Mouse (Mus musculus): ENCODE measurements around the gene Neurl2. TPM values are rescaled to one million over a fixed set of nuclear protein-coding genes. Genes with fewer than 3 reads are reported as not detected.
A peak's percentile ranks its signal among the peaks of the same experiment; 100 is the strongest.
"Not testable (repeated sequence)": the region's sequence is repeated elsewhere in the genome, so short reads cannot be mapped to it uniquely, and the experiment has no call there.

Gene Neurl2
- polyA plus RNA-seq, 1 experiment from 2014 or later, result 3.2 TPM

DNA sequence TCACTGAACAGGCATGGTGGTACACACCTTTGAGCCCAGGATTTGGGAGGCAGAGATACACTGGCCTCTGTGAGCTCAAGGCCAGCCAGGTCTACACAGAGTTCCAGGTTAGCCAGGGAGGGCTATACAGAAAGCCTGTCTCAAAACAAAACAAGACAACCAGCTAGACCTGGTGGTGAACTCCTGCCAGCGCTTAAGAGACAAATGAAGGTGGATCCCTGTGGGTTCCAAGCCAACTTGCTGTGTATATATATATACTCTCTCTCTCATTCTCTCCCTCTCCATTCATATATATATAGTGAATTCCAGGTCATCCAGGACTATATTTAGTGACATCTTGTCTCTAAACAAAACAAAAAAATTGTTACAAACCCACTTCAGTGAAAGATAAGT is 29.3 kb downstream of the Neurl2 start:
- H3K4me3 ChIP-seq (ENCODE audit: low read depth, low read length), result peak overlapping the region; percentile 80
- peaks cover 5% of the 10 kb centered on the region; the same call in 1 of the 2 replicates for H3K4me1 ChIP-seq (replicated peaks; ENCODE audit: control insufficient read depth, insufficient read depth, low read length)
- no peak for DNase-seq (ENCODE audit: low spot score)
- WGBS, result 64% methylated on average over 1 of the region's 1 CpGs
- no peak for ATAC-seq (replicated peaks; ENCODE audit: low FRiP score)
- H3K27ac ChIP-seq (ENCODE audit: low read depth, low read length), result no peak overlapping the region
- no peaks in the 10 kb centered on the region; the same call in 1 of the 2 replicates for H3K36me3 ChIP-seq (ENCODE audit: control insufficient read depth, insufficient read depth, low read length)
- peak overlapping the region; percentile 60 for H3K4me2 ChIP-seq (ENCODE audit: low read depth, low read length, severe bottlenecking)
- H3K9me3 ChIP-seq (ENCODE audit: control insufficient read depth, low read length), result no peaks in the 10 kb centered on the region
- peak overlapping the region; percentile 76 for H3K9ac ChIP-seq (ENCODE audit: low read length)
- no peaks in the 10 kb centered on the region for H3K27me3 ChIP-seq (ENCODE audit: control insufficient read depth, insufficient read depth, low read length)

- peak overlapping the region; percentile 76 for H3K9ac ChIP-seq (ENCODE audit: low read length)
- DNase-seq (ENCODE audit: low spot score), result no peak
Observed at GRCm38 (mm10) chr2:164803201-164803920, 29.9 kb downstream of the Neurl2 start.

DNA sequence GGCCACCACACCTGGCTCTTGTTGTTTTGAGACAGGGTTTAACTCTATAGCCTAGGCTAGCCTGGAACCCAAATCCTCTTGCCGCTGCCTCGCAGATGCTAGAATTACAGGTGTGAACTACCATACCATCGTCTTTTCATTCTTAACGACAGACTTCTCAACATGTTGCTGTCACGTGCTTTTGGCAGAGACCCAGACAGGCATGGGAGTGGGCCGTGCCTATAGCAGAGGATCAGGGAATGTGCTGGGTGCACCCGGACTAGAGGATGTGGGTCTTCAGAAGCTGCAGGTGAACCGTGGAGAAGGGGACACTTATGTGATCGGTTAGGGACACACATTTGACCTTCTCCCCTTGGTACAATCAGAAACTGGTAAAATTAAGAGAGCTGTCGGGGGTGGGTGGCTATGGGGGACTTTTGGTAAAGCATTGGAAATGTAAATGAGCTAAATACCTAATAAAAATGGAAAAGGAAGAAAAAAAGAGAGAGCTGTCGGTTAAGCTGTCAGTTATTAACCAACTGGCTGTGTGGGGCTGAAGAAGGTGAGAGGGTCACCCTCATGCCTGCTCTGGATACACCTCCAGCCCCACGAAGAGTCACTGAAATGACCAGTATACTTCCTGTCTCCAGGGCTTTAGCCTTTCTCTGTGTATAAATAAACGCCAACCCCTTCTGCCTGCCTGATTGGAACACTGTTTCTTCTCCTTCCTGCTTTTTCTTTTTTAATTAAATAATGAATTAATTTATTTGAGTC is 32.8 kb downstream of the Neurl2 start:
- Histone ChIP-seq H3K9me3 (ENCODE audit: control insufficient read depth, low read length) (no peaks in the 10 kb centered on the region), H3K27ac (ENCODE audit: low read depth, low read length) (no peak overlapping the region), H3K4me3 (ENCODE audit: low read depth, low read length) (no peak overlapping the region), H3K27me3 (ENCODE audit: control insufficient read depth, insufficient read depth, low read length) (no peaks in the 10 kb centered on the region), H3K4me2 (ENCODE audit: low read depth, low read length, severe bottlenecking) (no peak overlapping the region), H3K9ac (ENCODE audit: low read length) (no peak overlapping the region), H3K4me1 (replicated peaks; ENCODE audit: control insufficient read depth, insufficient read depth, low read length) (peaks cover 5% of the 10 kb centered on the region; the same call in 1 of the 2 replicates), H3K36me3 (ENCODE audit: control insufficient read depth, insufficient read depth, low read length) (no peaks in the 10 kb centered on the region; the same call in 1 of the 2 replicates)
- ATAC-seq (replicated peaks; ENCODE audit: low FRiP score) (no peak), DNase-seq (ENCODE audit: low spot score) (no peak)
- 90% methylated on average over 13 of the region's 13 CpGs for WGBS

More at GRCm38 (mm10) chr2:164803201-164803920, 29.9 kb downstream of the Neurl2 start:
- Histone ChIP-seq H3K9me3 (ENCODE audit: control insufficient read depth, low read length) (no peaks in the 10 kb centered on the region), H3K27me3 (ENCODE audit: control insufficient read depth, insufficient read depth, low read length) (no peaks in the 10 kb centered on the region), H3K27ac (ENCODE audit: low read depth, low read length) (no peak overlapping the region), H3K4me3 (ENCODE audit: low read depth, low read length) (peak overlapping the region; percentile 80; the same call in 1 of the 2 replicates), H3K4me2 (ENCODE audit: low read depth, low read length, severe bottlenecking) (peak overlapping the region; percentile 60), H3K36me3 (ENCODE audit: control insufficient read depth, insufficient read depth, low read length) (no peaks in the 10 kb centered on the region; the same call in 1 of the 2 replicates), H3K4me1 (replicated peaks; ENCODE audit: control insufficient read depth, insufficient read depth, low read length) (peaks cover 5% of the 10 kb centered on the region; the same call in 1 of the 2 replicates)
- WGBS, result 92% methylated on average over 16 of the region's 16 CpGs
- no peak for ATAC-seq (replicated peaks; ENCODE audit: low FRiP score)

DNA sequence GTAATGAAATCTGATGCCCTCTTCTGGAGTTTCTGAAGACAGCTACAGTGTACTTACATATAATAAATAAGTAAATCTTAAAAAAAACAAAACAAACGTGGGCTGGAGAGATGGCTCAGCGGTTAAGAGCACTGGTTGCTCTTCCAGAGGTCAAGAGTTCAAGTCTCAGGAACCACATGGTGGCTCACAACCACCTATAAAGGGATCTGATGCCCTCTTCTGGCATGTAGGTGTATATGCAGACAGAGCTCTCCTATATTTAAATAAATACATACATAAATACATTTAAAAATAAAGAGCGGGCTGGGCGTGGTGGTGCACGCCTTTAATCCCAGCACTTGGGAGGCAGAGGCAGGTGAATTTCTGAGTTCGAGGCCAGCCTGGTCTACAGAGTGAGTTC is 34.7 kb downstream of the Neurl2 start:
- DNase-seq (ENCODE audit: low spot score); H3K4me2 ChIP-seq (ENCODE audit: low read depth, low read length, severe bottlenecking); H3K27ac ChIP-seq (ENCODE audit: low read depth, low read length); ATAC-seq (replicated peaks; ENCODE audit: low FRiP score); H3K36me3 ChIP-seq (ENCODE audit: control insufficient read depth, insufficient read depth, low read length); H3K9me3 ChIP-seq (ENCODE audit: control insufficient read depth, low read length); H3K9ac ChIP-seq (ENCODE audit: low read length); H3K4me1 ChIP-seq (replicated peaks; ENCODE audit: control insufficient read depth, insufficient read depth, low read length); H3K4me3 ChIP-seq (ENCODE audit: low read depth, low read length); H3K27me3 ChIP-seq (ENCODE audit: control insufficient read depth, insufficient read depth, low read length): not testable (repeated sequence)
- WGBS, result 85% methylated on average over 6 of the region's 6 CpGs

- Histone ChIP-seq H3K4me2 (ENCODE audit: low read depth, low read length, severe bottlenecking) (no peak overlapping the region), H3K36me3 (ENCODE audit: control insufficient read depth, insufficient read depth, low read length) (peaks cover 4% of the 10 kb centered on the region; the same call in 1 of the 2 replicates), H3K27me3 (ENCODE audit: control insufficient read depth, insufficient read depth, low read length) (no peaks in the 10 kb centered on the region), H3K4me1 (replicated peaks; ENCODE audit: control insufficient read depth, insufficient read depth, low read length) (no peaks in the 10 kb centered on the region), H3K27ac (ENCODE audit: low read depth, low read length) (no peak overlapping the region), H3K4me3 (ENCODE audit: low read depth, low read length) (no peak overlapping the region), H3K9me3 (ENCODE audit: control insufficient read depth, low read length) (no peaks in the 10 kb centered on the region), H3K9ac (ENCODE audit: low read length) (no peak overlapping the region)
- ATAC-seq (replicated peaks; ENCODE audit: low FRiP score) (no peak), DNase-seq (ENCODE audit: low spot score) (no peak)
- 90% methylated on average over 4 of the region's 4 CpGs for whole genome bisulfite sequencing
Observed at GRCm38 (mm10) chr2:164795868-164796267, 37.4 kb downstream of the Neurl2 start.

- peak; percentile 24; the same call in 1 of the 2 replicates for ATAC-seq (replicated peaks; ENCODE audit: low FRiP score)
- 35% methylated on average over 5 of the region's 5 CpGs for WGBS
- Histone ChIP-seq H3K4me3 (ENCODE audit: low read depth, low read length) (no peak overlapping the region), H3K27ac (ENCODE audit: low read depth, low read length) (no peak overlapping the region), H3K36me3 (ENCODE audit: control insufficient read depth, insufficient read depth, low read length) (peaks cover 4% of the 10 kb centered on the region; the same call in 1 of the 2 replicates), H3K27me3 (ENCODE audit: control insufficient read depth, insufficient read depth, low read length) (no peaks in the 10 kb centered on the region), H3K9me3 (ENCODE audit: control insufficient read depth, low read length) (no peaks in the 10 kb centered on the region), H3K9ac (ENCODE audit: low read length) (no peak overlapping the region), H3K4me1 (replicated peaks; ENCODE audit: control insufficient read depth, insufficient read depth, low read length) (no peaks in the 10 kb centered on the region), H3K4me2 (ENCODE audit: low read depth, low read length, severe bottlenecking) (no peak overlapping the region)
- DNase-seq (ENCODE audit: low spot score), result peak; percentile 86
Observed at GRCm38 (mm10) chr2:164794293-164794692, 39.0 kb downstream of the Neurl2 start.

- 88% methylated on average over 2 of the region's 2 CpGs for WGBS
- Histone ChIP-seq H3K4me2 (ENCODE audit: low read depth, low read length, severe bottlenecking) (no peak overlapping the region), H3K9me3 (ENCODE audit: control insufficient read depth, low read length) (no peaks in the 10 kb centered on the region), H3K4me1 (replicated peaks; ENCODE audit: control insufficient read depth, insufficient read depth, low read length) (no peaks in the 10 kb centered on the region), H3K27me3 (ENCODE audit: control insufficient read depth, insufficient read depth, low read length) (no peaks in the 10 kb centered on the region), H3K27ac (ENCODE audit: low read depth, low read length) (no peak overlapping the region), H3K4me3 (ENCODE audit: low read depth, low read length) (no peak overlapping the region), H3K9ac (ENCODE audit: low read length) (no peak overlapping the region), H3K36me3 (ENCODE audit: control insufficient read depth, insufficient read depth, low read length) (peaks cover 4% of the 10 kb centered on the region; the same call in 1 of the 2 replicates)
- ATAC-seq (replicated peaks; ENCODE audit: low FRiP score) (no peak), DNase-seq (ENCODE audit: low spot score) (no peak)
Observed at GRCm38 (mm10) chr2:164793772-164794171, 39.5 kb downstream of the Neurl2 start.

DNA sequence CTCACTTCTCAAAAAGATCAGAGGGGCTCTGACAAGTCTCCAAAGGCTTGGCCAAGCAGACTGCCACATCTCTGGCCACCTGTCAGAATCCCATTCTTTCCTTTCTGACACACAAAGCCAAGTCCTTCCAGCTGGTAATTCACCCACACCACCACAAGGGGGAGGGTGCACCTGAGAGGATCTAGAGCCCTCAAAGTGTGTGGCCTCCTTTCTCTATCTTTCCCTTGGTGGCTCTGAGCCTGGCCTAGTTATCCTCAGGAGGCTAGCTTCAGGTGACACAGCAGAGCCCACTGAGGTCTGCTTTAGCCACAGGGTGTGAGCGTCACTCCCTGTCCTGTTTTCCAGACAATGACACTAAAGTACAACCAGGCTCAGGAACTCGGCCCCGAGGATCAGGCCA is 40.0 kb downstream of the Neurl2 start:
- Histone ChIP-seq H3K27me3 (ENCODE audit: control insufficient read depth, insufficient read depth, low read length) (no peaks in the 10 kb centered on the region), H3K27ac (ENCODE audit: low read depth, low read length) (no peak overlapping the region), H3K4me2 (ENCODE audit: low read depth, low read length, severe bottlenecking) (no peak overlapping the region), H3K4me3 (ENCODE audit: low read depth, low read length) (no peak overlapping the region), H3K9ac (ENCODE audit: low read length) (no peak overlapping the region), H3K4me1 (replicated peaks; ENCODE audit: control insufficient read depth, insufficient read depth, low read length) (no peaks in the 10 kb centered on the region), H3K36me3 (ENCODE audit: control insufficient read depth, insufficient read depth, low read length) (peaks cover 4% of the 10 kb centered on the region; the same call in 1 of the 2 replicates), H3K9me3 (ENCODE audit: control insufficient read depth, low read length) (no peaks in the 10 kb centered on the region)
- DNase-seq (ENCODE audit: low spot score) (peak; percentile 81), ATAC-seq (replicated peaks; ENCODE audit: low FRiP score) (0 out of 2 replicates have a peak, but pooled peaks have one; percentile 26)
- 87% methylated on average over 3 of the region's 3 CpGs for WGBS
